Mouse (Mus musculus): ENCODE data around the gene Bmp6.

DNA sequence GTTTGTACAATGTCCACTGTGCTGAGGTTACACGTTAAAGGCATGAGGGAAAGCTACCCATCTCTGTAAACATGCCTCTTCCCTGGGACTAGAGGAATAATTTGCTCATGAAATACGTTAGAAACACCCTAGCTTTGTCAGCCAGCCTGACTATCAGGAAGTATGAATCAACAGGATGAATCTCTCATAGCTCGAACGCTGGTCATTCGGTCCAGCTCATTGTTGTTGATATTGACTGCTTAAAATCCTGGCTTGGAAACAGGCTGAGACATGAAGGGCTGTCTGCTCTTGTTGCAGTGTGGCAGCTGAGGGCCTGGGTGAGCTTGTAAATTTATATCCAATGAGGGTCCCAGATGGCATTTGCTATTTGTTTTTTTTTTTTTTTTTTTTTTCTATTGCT lies 4.9 kb downstream of the Bmp6 start:
- TF ChIP-seq CTCF (IDR thresholded peaks at IDR 0.05; ENCODE audit: control insufficient read depth, insufficient read depth, insufficient replicate concordance, low read depth, low read length) (no peak), POLR2A (IDR thresholded peaks at IDR 0.05; ENCODE audit: control insufficient read depth, low read depth, low read length) (no peak)

Data from testis, adult 2 months (tissue).